8 mouse cellular contexts compared by ENCODE assay signal in the genomic region with DNA sequence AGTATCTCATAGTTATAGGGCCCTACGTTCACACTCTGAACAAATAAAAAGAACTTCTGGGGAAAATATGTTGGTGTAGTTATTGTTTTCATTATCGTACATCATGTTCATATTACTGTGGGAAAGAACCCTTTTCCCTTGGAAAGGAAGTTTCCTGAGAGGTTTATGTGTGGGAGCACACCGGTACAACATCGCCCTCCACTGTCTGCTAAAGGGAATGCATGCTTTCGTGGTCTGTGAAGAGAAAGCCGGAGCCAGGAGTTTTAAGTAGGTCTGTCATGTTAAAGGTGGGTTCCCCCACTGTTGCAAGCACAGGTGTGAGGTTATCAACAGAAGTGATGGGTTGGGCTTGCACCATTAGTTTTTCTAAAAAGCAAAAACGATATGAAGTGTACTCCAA.
DNase-seq lines count a peak whose midpoint lies in the region; ATAC-seq and TF ChIP-seq lines count a peak whose summit lies in the region.

No protein-coding gene starts in this region.

- intact Hi-C loops in left cerebral cortex, postnatal 36 days (cut with DNase I), result loop anchor here (5.0 kb wide), 1 partner anchor 691 kb away; no protein-coding TSS in a partner anchor

- H3K4me1 ChIP-seq in spleen, adult 2 months (ENCODE audit: control insufficient read depth, insufficient read depth, insufficient read length), result no peaks in the 10 kb centered on the region

- 39% methylated on average over 7 of the region's 7 CpGs for WGBS in spleen, adult 2 months

- no peaks in the 10 kb centered on the region for H3K27me3 ChIP-seq in spleen, adult 2 months (ENCODE audit: control insufficient read depth, insufficient read depth, low read length)

- peak; percentile 16; the same call in 1 of the 2 replicates for TF ChIP-seq CTCF in spleen, adult 2 months (IDR thresholded peaks at IDR 0.05; ENCODE audit: extremely low read depth, insufficient read depth, insufficient read length, insufficient replicate concordance)
- TF ChIP-seq CTCF in brain, embryonic 14.5 days (IDR thresholded peaks at IDR 0.05; ENCODE audit: borderline replicate concordance, extremely low read depth, insufficient read depth, insufficient read length), result peak; percentile 65; the same call in 1 of the 2 replicates

- H3K4me3 ChIP-seq in spleen, adult 2 months (ENCODE audit: extremely low read depth, insufficient read depth, insufficient read length), result no peak overlapping the region

- DNase-seq in spleen, adult 2 months (ENCODE audit: low read depth in 1 of 2, low spot score in 2 of 2), result no peak
- no peak for DNase-seq in spleen, postnatal 36 days (ENCODE audit: low spot score in 2 of 2)
- DNase-seq in brain, embryonic 14.5 days (ENCODE audit: low read depth), result peak; percentile 58
- peak; percentile 80 for DNase-seq in kidney, adult 9 months
- peak; percentile 44 to 58 for DNase-seq in left cerebral cortex, postnatal 36 days (ENCODE audit: low spot score in 2 of 2)
- DNase-seq in right cerebral cortex, adult 2 months (ENCODE audit: low spot score in 2 of 2), result peak; percentile 66 to 68

- H3K27ac ChIP-seq in spleen, adult 2 months (ENCODE audit: insufficient read depth, low read length), result no peak overlapping the region

- peak; percentile 90 for ATAC-seq in frontal cortex, adult (ENCODE audit: low TSS enrichment)
- no peak for ATAC-seq in monocyte, adult 5-6 weeks (replicated peaks; ENCODE audit: insufficient number of reproducible peaks, low FRiP score, low TSS enrichment, poor library complexity, severe bottlenecking)

- H3K36me3 ChIP-seq in spleen, adult 2 months (ENCODE audit: control insufficient read depth, insufficient read depth, low read length), result no peaks in the 10 kb centered on the region

- no peak for TF ChIP-seq POLR2A in spleen, adult 2 months (IDR thresholded peaks at IDR 0.05; ENCODE audit: low read depth, low read length)
- no peak for TF ChIP-seq POLR2A in brain, embryonic 14.5 days (IDR thresholded peaks at IDR 0.05; ENCODE audit: borderline replicate concordance, extremely low read depth, insufficient read depth, insufficient read length, poor library complexity, severe bottlenecking)

Comparison
In these comparisons a context has a peak if more than half of its experiments do, and no peak if none do; other contexts are left out.
1. DNase-seq: peak in brain, embryonic 14.5 days (single experiment), kidney, adult 9 months (single experiment), left cerebral cortex, postnatal 36 days (2 of 2) and right cerebral cortex, adult 2 months (2 of 2); none in spleen, adult 2 months (0 of 2) and spleen, postnatal 36 days (0 of 2).